24 mouse cellular contexts compared by ENCODE assay signal in genomic region chr19:57309980-57310379, GRCm38 (mm10).
"Had no signal": no experiment of that assay in that cellular context is flagged by ENCODE, and none has a peak within 500 bp of the region (broad histone marks: within the 10 kb centered on the region; RNA-seq: fewer than 3 reads in every experiment).

No protein-coding gene starts in this region.

- ATAC-seq: forebrain, postnatal 0 days; hindbrain, embryonic 16.5 days; inflammation-experienced regulatory T-cells, adult 6 months; intestine, embryonic 15.5 days; intestine, postnatal 0 days had no signal

- H3K4me3 ChIP-seq: heart, embryonic 10.5 days; heart, embryonic 12.5 days; hindbrain, embryonic 10.5 days; hindbrain, embryonic 12.5 days; intestine, embryonic 15.5 days; kidney, embryonic 15.5 days; layer of hippocampus, adult 2 months; left cerebral cortex, adult 2 months; limb, embryonic 10.5 days; limb, embryonic 12.5 days had no signal

- H3K4me2 ChIP-seq: heart, embryonic 12.5 days; hindbrain, embryonic 12.5 days; hindbrain, embryonic 14.5 days; intestine, embryonic 15.5 days; kidney, embryonic 15.5 days; limb, embryonic 12.5 days; liver, embryonic 11.5 days had no signal

- H3K27ac ChIP-seq: heart, embryonic 10.5 days; hindbrain, embryonic 10.5 days; hindbrain, embryonic 12.5 days; hindbrain, embryonic 14.5 days; intestine, embryonic 15.5 days; kidney, embryonic 15.5 days; kidney, postnatal 0 days; layer of hippocampus, adult 2 months; left cerebral cortex, adult 2 months; limb, embryonic 10.5 days; limb, embryonic 12.5 days; liver, embryonic 14.5 days had no signal

- H3K9me3 ChIP-seq: heart, embryonic 10.5 days; heart, embryonic 12.5 days; hindbrain, embryonic 10.5 days; hindbrain, embryonic 12.5 days; intestine, embryonic 15.5 days; kidney, embryonic 15.5 days; limb, embryonic 10.5 days; limb, embryonic 12.5 days had no signal

- H3K36me3 ChIP-seq: heart, embryonic 10.5 days; heart, embryonic 12.5 days; hindbrain, embryonic 10.5 days; hindbrain, embryonic 12.5 days; intestine, embryonic 15.5 days; kidney, embryonic 15.5 days; limb, embryonic 10.5 days; limb, embryonic 12.5 days had no signal

- H3K9ac ChIP-seq: forebrain, postnatal 0 days; heart, embryonic 12.5 days; hindbrain, embryonic 12.5 days; hindbrain, embryonic 14.5 days; intestine, embryonic 15.5 days; kidney, embryonic 15.5 days; limb, embryonic 12.5 days; liver, embryonic 14.5 days had no signal

- DNase-seq: forebrain, postnatal 0 days; gastrocnemius, postnatal 14 days; heart, postnatal 10 days; heart, postnatal 4 days; kidney, adult 18-20 months; kidney, postnatal 14 days; kidney, postnatal 4 days had no signal
